Mouse (Mus musculus) liver (tissue): ENCODE data around the gene Rap1gds1.

Experiments used
- DNase-seq: peaks from one replicate; pipeline ENCODE4 v3.0.0-alpha.2; 2020; ENCODE audit warnings: mixed read lengths

The Rap1gds1 gene

DNA sequence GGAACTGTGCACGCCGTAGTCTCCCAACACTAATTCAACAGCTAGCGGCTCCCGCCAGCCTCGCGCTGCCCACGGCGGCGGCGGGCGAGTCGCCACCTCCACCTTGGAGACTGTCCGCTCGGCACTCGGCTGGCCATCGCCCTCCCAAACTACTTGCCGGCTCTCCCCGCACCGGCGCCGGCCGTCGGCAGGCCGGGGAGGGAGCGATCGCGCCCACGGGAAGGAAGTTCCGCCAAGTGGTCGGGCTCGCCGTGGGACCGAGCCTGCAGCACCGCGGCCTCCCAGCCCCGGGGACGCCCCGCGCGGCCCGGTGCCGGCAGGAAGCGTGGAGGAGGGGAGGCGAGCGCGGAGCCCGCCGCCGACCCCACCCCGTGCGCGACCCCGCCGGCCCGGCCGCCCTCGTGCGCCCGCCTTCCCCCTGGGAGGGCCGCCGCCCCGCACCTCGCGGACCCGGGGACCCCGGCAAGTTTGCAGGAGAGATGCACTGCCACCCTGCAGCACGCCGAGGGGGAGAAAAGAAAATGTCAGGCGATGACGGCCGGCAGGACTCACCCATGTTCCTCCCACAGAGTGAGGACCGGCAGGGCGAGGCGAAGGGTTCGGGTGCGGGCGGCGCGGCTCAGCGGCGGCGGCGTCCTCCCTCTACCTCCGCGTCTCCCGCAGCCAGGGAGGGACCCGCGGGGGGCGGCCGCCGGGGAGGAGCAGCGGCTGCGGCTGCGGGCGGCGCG, at the start of gene Rap1gds1:
TSS of gene Rap1gds1 (minus strand) at position 718 of the 728 bp plus-strand sequence.
- DNase-seq = peak; percentile 55

DNA sequence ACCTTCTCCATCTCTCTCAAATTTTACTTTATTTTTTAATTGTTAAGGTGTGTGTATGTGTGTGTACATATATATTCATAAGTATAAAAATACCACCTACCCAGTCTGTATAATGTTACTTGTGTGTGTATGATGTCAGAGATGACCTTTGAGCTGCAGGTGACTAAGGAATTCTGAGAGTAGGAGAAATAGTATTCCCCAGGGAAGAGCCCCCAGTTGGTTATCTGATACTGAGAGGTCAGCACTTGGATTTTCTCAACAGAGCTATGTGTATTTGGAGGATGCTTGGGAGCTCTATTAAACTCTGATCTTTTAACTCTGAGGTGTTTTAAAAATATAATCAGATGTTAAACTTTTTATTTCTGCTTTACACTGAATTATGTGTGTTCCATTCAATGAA, 43.4 kb upstream of the Rap1gds1 start:
- no peak for DNase-seq

DNA sequence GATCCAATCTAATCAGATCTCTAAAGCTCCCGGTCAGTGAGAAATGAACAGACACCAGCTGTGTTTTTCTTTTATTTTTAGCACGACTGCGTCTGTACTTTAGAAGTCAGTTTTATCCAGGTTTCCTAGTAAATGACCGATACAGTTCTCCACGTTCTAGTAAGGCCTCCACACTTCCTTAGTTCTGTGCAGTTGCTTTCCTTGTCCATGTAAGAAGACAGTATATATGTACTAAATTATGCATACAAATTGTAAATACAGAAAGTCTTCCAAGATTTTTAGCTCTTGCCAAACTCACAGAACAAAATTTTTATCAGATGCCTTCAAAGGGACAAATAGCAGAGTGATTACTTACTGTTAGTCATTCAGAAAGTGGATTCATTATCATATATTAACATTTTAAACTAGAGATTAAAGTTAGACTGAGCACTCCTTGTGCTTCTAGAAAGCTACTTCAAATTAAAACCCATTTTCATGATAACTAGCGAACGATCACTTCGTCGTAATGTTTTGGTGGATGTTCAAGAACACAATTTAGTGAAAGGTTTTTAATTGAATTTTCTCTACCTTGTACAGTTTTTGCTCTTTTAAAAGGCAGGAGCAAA, 41.8 kb upstream of the Rap1gds1 start:
- DNase-seq = no peak

DNA sequence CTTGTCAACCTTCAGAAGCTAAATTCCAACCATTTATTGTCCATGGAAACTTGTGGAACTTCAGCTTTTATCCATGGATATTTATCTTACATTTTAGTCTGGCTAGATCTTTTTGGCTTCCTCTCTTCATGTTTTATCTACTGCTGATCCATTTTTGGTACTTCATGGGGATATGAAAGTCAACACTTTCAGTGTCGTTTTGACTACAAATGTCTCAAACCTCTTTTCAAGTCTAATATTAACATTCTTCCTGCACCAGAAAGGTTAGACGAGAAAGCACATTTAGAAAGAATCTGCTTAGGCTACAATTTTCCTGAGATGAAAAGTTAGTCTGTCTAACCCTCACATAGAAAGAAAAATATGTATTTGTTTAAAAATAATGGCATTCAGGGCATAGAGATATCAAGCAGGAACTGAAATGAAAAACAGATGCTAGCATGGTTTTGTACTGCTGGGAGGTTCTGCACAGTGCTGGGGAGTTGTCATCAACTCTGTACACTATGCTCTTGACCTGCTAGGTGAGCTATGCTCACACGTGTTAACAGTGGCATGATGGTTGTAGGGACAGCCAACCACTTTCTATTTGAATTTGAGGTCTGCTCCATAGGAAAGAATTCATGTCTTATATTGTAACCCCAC, 37.5 kb upstream of the Rap1gds1 start:
- DNase-seq = no peak

DNA sequence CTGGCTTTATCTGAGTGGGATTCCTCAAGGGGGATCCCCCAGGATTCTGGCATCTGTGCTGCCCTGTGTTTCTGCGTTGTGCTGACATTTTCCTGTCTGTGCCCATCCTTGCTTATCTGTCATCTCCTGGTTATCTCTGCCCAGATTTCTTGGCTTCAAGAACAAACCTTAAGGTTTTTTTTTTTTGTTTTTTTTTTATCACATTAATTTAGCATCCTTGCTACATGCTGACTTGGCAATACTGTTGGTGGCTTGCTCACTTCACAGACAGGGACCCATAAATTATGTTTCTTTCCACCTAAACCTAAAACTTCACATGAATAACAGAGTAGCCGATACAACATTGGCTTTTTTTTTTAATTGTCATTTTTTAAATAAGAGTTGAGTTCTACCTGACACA, 36.9 kb upstream of the Rap1gds1 start:
- no peak for DNase-seq

DNA sequence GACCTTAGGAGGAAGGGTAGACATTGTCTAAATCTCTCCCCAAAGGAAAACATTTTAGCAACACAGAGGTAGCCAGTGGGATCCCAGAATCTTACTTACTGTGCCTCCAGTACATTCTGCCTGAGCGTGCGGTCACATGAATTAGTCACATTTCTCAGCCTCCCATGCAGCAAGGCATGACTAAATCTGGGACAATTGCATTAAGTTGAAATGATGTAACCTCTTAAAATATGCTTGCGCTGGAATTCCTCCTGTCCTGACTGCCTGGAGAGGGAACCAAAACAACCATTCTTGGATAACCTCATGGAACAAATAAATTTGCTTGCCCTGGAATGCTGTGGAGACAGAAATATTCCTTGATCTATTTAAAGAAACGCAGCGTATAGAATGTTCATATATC, 33.2 kb upstream of the Rap1gds1 start:
- no peak for DNase-seq

DNA sequence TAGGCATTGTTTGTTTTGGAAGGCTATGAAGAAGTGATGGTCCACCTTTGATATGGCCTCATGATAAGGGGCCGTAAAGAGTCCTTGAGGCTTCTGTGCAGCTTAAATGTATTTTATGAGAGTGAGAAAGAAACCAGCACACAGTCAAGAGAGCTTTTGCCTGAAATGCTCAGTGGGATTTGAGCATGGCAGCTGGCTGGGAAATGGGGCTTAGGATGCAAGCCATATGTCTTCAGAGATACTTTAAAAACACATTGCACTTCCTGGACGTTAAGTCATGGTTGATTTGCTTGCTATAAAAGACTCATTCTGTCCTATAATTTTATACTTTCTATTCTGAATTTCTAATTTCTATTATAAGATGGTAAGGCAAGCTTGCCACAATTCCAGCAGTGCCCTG, 28.9 kb upstream of the Rap1gds1 start:
- DNase-seq = no peak

DNA sequence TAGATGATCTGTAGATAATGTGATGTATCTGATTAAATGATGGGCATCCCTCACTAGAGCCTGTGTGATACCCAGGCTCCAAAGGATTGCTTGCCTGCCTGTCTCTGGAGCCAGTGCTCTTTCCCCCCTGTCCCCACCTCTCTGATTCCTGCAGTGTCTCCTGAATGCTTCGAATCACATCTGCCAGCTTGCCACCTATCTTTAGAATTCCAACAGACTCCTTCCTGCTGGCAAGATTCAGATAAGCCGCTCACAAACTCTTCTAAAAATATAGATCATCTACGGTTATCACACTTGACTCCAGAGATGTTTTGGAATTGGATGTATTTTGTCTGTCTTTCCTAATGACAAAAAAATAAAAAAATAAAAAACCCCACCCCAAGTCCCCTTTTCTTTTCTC, 28.3 kb upstream of the Rap1gds1 start:
- no peak for DNase-seq

DNA sequence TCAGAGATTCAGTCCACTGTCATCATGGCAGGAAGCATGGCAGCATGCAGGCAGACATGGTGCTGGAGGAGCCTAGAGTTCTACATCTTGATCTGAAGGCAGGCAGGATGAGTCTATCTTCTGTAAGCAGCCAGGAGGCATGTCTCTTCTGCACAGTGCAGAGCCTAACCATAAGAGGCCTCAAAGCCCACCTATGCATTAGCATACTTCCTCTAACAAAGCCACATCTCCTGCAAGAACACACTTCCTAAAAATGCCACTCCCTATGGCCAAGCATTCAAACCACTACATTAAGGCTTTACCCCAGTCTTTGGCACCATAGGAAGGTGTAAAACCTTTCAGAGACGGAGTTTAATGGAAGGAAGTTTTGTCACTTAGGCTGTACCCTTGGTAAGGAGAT, 26.9 kb upstream of the Rap1gds1 start:
- DNase-seq = no peak

DNA sequence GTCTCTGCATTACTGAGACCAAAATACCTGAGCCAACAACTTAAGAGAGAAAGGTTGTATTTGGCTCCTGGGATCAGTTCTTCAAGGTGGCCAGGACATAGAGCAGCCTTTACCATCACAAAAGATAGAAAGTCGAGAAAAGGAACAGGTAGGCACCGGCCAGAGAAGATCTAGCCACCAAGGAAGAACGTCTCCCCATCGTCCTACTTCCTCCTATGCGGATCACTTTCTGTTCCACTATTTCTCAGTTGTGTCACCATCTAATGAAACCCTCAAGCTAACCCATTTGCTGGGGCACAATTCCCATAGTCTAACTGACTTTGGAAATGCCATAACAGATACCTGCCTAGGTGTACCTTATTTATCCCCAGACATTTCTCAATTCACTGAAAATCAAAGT, 24.3 kb upstream of the Rap1gds1 start:
- DNase-seq = no peak

DNA sequence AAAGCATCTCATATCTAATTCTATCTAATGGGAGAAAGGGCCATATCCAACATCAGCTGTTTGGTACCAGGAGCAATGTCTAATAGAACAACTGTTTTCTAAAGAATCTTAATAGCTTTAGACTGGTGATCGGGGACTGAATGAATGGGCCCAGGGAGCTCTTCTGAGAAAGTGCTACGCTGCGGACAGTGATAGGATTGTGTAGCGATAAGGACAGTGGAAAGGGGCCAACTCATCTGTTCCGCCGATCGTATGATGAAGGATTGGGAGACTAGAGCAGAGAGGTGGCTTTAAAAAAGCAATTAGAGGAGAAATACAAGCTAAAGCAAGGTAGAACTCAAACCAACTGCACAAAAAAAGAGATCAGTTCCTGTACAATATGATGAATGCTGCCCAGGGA, 20.9 kb upstream of the Rap1gds1 start:
- DNase-seq = no peak

DNA sequence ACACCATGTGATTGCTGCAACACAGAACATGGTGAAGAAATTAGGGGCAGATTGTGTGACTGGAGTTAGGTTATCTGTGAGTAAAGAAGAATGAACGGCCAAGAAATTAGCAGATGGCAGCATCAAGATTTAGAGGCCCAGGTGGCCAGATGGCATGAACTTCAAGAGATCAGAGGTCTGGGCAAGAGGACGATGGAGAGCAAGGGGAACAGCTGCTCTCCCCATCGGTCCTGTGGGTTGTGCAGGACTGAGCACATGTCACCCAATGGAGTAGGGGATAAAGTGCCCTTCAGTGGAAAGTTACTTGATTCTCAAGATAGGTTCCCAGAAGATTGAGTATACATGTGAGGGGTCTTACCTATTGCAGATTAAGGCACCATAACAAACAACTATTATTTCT, 13.5 kb upstream of the Rap1gds1 start:
- no peak for DNase-seq

DNA sequence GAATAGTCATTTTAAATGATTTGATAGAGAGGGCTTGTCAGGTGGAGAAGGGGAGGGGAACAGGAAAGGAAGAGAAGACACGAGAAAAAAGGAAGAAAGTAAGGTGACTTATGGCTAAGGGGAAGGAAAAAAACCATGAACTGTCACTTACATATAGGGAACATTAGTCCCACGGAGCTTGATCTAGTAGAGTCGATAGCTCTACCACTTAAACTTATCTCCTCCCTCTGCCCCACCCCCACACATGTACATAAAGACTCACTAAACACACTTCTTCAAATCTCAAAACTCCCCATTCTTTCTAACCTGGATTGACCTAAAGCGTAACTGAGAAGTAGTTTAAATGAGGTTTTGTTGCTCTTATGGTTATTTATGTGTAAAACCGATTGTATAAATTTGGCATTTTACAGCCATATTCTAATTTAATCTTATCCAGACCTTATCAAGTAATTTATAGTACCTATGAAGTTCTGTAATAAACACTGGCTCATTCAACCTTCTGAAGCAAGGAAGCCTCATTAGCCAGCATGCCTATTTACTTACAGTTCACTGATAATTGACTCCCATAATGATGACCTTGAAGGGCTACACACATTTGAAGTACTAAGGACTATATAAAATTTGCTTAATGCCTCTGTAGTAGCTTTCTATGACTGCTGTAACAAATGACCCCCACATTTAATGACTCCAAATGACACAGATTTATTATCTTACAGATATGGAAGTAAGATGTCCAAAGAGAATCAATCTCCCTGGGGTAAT, 9.0 kb upstream of the Rap1gds1 start:
- no peak for DNase-seq

DNA sequence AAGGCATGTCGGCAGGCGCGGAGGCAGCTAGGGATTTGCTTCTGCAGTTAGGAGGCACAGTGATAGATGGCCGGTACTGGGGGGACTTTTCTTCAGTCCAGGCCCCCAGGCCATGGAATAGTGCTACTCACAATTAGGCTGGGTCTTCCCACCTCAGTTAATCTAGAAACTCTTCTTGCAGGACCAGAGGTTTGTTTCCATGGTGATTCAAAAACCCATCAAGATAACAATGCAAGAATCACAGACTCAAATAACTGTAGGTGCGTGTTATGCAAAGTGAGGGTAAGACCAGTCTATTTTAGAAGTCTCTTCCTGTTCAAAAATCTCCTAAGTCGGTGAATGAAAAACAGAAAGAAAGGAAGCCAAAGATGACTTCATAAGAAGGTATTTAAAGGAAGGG, 4.8 kb upstream of the Rap1gds1 start:
- DNase-seq = no peak

DNA sequence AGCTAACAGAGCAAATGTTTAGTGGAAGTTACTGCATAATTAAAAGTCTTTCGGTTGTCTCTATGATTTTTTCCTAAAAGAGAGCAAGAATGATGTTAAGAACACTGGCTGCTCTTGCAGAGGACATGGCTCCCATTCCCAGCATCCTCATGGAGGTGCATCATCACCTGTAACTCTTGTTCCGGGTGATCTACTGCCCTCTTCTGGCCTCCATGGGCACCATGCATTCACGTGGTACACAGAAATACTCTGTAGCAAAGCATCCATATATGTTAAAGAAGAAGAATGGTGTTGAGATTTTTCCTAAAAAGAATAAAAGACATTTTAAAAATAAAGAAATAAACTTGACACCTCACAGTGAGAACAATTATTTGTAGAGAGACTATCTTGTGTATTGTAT, 3.0 kb upstream of the Rap1gds1 start:
- no peak for DNase-seq

DNA sequence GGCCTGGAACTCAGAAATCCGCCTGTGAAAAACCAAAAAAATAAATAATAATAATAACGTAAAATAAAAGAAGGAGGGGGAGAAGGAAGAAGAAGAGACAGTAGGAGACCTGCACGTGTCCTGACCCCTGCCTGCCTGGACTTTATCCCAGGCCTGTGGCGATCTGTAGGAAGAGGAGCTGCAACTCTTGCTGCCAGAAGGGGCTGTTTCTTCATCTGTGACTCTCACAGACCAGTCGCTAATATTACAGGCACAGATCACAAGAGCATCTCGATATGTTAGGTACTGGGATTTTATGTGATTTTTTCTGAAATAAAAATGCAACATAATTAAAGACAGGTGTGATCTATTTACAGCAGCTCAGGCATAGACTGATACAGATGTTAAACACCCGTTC, 1.1 kb upstream of the Rap1gds1 start:
- DNase-seq = no peak

DNA sequence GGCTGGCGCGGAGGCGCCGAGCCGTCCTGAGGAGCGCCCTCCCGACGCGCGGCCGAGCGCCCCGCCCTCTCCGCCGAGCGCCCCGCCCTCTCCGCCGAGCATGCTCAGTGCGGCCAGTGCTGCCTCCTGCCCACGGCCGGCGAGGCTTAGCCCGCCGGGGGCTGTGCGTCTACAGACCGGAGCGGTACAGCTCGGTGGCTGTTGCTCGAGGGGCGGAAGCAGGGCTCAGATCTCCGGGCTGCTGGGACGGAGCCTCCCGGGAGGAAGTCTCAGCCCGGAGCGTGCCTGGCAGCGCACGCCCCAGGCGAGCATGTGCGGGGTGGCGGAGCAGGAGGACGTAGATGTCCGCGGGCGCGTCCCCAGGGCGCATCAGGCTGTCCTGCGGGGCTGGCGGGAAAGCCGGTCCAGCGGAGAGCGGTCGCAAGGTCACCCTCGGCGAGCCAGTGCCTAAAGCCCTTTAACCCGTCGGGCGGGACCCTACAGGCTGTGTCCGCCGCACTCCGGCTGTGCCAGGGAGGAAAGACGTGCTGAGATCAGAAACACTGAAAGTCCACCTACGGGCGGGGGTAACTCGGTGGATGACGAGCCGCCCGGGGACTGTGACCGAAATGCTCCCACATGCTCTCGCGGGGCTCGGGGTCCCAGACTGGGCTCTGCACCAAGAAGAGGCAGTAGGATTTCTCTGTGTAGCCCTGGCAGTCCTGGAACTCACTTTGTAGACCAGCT, 495 bp upstream of the Rap1gds1 start:
- DNase-seq = peak; percentile 95

DNA sequence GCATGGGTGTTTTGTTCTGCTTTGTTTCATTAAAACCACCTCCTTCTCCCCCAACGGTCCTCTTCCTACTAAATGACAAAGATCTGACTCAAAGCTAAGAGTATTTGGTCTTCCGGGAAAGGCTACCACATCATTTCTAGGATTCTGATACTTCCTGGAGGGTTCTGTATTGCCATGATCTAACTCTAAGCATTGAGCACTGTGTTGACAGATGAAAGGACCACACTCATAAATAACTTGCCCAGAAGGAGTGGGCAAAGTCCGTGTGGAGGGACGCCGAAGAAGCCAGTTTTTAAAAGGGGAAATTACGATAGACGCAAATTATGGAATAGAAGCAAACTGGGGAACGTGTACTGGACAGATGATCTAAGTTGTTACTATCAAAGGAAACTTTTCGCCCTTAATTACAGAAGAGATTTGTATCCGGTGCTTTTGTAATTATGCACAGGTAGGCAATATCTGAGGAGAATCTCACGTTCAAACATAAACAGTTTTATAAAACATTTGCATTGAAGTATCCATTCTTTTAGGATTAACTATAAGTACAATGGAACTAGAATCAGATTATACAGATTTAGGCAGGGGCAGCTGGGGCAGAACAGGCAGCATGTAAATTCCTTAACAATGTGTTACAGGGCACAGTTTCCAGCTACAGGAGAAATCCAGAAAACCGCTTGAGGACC, 1.1 kb downstream of the Rap1gds1 start:
- DNase-seq = no peak

DNA sequence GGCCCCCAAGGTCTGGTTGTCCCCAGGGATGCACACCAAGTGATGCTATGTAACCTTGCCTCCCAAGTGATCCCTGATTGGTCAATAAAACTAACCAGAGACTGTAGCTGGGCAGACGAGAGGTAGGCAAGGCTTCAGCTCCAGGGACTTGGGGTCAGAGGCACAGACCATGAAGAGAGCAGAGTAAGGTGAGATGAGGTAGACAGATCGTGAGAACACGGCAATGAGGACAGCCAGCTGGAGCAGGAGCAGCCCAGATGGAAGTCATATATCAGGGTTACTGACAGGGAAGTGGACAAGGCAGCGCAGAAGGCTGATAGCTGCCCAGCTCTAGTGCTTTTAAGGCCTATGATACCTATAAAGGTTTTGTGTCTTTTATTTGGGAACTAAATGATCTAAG, 5.5 kb downstream of the Rap1gds1 start:
- no peak for DNase-seq

DNA sequence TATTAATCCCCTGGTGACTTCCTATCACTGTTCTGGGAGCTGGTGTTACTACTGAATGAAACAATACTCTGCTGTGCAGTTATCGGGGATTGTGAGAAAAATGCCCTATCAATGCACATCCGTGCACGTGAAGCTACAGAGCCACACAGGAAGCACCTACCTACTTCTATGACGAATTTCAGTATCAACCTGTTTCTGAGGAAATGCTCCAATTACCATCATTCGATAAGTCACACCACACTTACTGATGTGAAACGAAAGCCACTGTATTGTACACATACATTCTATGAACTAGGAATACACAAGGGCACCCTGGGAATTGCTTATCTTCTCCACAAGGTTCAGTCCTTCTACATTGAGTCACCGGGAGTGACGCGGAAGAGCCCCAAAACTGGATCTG, 10.9 kb downstream of the Rap1gds1 start:
- no peak for DNase-seq

DNA sequence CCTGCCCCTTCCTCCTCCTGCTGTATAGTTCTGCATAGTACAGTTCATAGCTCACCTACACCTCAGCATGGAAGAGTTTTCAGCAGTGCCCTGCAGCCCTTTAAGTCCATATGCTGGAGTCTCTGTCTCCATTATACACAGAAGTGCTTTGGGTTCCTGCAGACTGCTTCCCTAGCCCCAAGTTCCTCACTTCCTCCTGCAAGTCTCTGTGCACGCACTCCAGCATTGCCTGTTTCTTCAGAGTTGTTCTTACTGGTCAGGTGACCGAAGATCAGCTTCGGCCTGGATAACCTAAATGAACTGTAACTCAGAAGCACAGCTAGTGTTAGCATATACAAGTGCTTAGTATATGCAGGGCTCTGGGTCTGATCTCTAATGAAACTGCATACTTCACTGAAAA, 12.9 kb downstream of the Rap1gds1 start:
- DNase-seq = no peak
